Mouse (Mus musculus) cerebral cortex, adult 2 months (tissue): ENCODE data around the gene P3h1.

Experiments used
- WGBS: fragments of 180-500 bp; shearing (Covaris S2); methylation state at CpG from one replicate; pipeline ENCODE4 v1.1.7; 2018; 5-methylcytosine and 5-hydroxymethylcytosine counted together

Gene P3h1

DNA sequence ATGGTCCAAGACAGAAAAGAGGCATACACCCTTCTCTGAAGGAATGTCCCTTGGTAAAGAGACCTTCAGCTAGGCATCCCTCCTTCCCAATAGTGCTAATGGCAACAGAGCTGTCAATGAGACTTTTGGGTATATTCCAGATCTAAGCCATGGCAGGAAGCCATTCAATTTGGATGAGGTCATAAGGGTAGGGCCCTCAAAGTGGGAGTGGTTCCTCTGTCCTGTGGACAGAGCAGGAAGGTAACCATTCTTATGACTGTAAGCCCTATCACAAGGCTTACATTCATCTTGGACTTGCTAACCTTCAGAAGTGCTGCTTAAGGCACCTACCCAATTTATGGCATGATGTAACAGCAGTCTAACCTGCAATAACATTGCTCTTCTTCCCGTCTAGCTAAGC, 41.9 kb downstream of the P3h1 start:
- WGBS = 75% methylated on average over 1 of the region's 1 CpGs

- WGBS = 49% methylated on average over 2 of the region's 2 CpGs
These were observed 42.5 kb downstream of the P3h1 start for GRCm38 (mm10) chr4:119275226-119275625.

DNA sequence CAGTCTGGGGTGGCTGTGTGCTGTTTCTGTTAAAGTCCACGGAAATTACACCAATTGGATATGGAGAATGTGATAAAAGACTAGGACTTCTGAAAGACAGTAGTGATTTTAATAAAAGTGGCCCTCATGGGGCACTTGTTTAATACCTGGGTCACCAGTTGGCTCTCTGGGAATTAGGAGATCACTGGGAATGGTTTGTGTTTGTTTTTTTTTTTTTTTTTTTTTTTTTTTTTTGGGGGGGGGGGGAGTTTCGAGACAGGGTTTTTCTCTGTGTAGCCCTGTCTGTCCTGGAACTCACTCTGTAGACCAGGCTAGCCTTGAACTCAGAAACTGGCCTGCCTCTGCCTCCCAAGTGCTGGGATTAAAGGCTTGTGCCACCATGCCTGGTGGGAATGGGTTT, 43.0 kb downstream of the P3h1 start:
- 66% methylated on average over 2 of the region's 2 CpGs for WGBS

DNA sequence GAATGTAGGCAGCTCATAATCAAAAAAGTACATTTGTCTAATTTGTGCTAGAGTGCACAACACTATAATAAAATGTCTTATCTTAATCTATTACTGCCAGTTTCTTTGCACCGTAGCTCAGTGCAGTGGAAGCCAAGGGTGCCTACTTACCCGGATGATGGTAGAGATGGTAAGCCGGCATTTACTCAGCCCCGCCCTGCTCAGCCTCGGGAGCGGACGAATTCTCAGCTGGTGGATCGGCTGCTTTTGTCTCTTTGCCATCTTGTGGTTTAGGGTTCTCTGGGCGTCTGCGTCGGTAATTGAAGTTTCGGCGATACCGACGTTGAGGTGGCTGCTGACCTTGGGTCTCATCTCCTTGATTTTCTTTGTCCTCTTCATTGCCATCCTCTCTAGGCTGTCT, 46.1 kb downstream of the P3h1 start:
- WGBS = 84% methylated on average over 15 of the region's 15 CpGs

GRCm38 (mm10) chr4:119284861-119285260, 52.1 kb downstream of the P3h1 start:
- 82% methylated on average over 1 of the region's 1 CpGs for WGBS

DNA sequence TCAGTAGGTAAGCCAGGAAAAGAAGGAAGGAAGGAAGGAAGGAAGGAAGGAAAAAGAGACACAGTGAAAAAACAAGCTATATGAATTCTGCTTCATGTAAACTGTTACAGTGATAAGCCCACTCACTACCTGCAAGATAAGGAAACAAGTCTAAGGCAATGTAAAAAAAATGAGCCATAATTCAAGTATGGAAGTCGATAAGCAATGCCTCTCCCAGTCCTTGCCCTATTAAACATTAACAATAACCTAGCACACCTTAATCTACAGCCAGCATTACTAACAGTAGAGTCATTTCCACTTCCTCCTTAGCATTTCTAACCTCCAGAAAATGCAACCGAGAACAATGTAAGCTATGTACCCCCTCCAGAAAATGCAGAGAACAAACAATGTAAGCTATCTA, 52.6 kb downstream of the P3h1 start:
- 58% methylated on average over 2 of the region's 2 CpGs for WGBS

- WGBS = 63% methylated on average over 1 of the region's 1 CpGs
These were observed 59.2 kb downstream of the P3h1 start for GRCm38 (mm10) chr4:119291921-119292320.

GRCm38 (mm10) chr4:119292771-119293573, 60.3 kb downstream of the P3h1 start:
- under 1% methylated on average over 24 of the region's 24 CpGs for WGBS

- under 1% methylated on average over 44 of the region's 80 CpGs for WGBS
These were observed 61.0 kb downstream of the P3h1 start for GRCm38 (mm10) chr4:119293574-119294258.

- under 1% methylated on average over 60 of the region's 61 CpGs for WGBS
These were observed 61.9 kb downstream of the P3h1 start, which contains the start of gene Ybx1 for GRCm38 (mm10) chr4:119294415-119295133. TSS of gene Ybx1 (minus strand) at chr4:119294604.

- WGBS = 4% methylated on average over 6 of the region's 6 CpGs
These were observed 62.4 kb downstream of the P3h1 start for GRCm38 (mm10) chr4:119295134-119295453.

- 83% methylated on average over 2 of the region's 2 CpGs for WGBS
These were observed 64.6 kb downstream of the P3h1 start for GRCm38 (mm10) chr4:119297361-119297760.
